Mouse (Mus musculus): ENCODE data around the gene Fam83f.

DNA sequence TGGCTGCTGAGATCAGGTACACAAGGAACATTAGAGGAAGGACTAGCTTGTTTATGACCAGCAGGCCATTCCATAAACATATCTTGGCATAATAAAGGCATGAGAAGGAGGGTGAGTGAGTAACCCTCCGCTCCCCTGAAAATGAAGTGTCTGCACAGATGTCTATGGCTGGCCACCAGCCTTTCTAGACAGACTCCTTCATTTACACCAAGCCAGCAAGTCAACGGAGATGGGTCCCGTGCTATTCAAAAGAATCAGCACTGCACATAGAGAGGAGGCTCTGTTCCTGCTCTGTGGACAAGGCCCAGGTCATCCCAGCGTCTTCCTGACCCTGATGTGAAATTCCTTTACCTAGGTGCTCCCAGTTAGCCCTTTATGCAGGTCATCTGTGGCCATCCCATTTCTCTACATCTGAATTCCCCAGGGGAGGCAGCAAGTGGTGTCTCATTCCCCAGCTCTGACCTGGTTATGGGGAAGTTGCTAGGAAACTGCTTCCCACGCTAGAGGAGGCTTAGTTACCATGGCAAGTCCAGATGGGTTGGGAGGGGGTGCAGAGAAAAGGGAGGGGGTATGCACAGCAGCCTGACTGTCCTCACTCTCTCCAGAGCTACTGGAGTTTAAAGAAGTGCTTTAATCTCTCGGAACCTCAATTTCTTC is 12.7 kb upstream of the Fam83f start:
- TF ChIP-seq ZKSCAN1 (IDR thresholded peaks at IDR 0.05; ENCODE audit: low read depth, low read length) (no peak), CTCF (IDR thresholded peaks at IDR 0.05 in 2 of 3, conservative IDR thresholded peaks at IDR 0.05 in 1 of 3; ENCODE audit: control insufficient read depth in 1 of 3, insufficient read depth in 1 of 3, low read depth in 2 of 3, low read length in 3 of 3, poor library complexity in 1 of 3, severe bottlenecking in 1 of 3) (no peak), POLR2A (IDR thresholded peaks at IDR 0.05; ENCODE audit: control insufficient read depth in 1 of 2, insufficient read depth in 1 of 2, low read depth in 1 of 2, low read length in 2 of 2, poor library complexity in 1 of 2) (no peak), ZC3H11A (IDR thresholded peaks at IDR 0.05; ENCODE audit: low read depth, low read length) (no peak), GATA1 (IDR thresholded peaks at IDR 0.05; ENCODE audit: low read depth, low read length) (no peak), POLR2AphosphoS5 (IDR thresholded peaks at IDR 0.05; ENCODE audit: borderline replicate concordance, low read depth, low read length) (no peak)

Measured in MEL (cell line).